Mouse (Mus musculus) kidney, adult 9 months (tissue): ENCODE measurements around the gene Mt3.
"Not testable (repeated sequence)": the region's sequence is repeated elsewhere in the genome, so short reads cannot be mapped to it uniquely, and the experiment has no call there.

Source experiments
- DNase-seq: peaks from one replicate; pipeline ENCODE4 v3.0.0; 2022

Mt3 gene

GRCm38 (mm10) chr8:94153451-94153850, 1.0 kb downstream of the Mt3 start:
- no peak for DNase-seq

GRCm38 (mm10) chr8:94154537-94154936, 2.1 kb downstream of the Mt3 start:
- DNase-seq: no peak

GRCm38 (mm10) chr8:94156092-94156491, 3.7 kb downstream of the Mt3 start:
- peak; percentile 33 for DNase-seq

- DNase-seq: not testable (repeated sequence)
Observed at GRCm38 (mm10) chr8:94165772-94166171, 13.4 kb downstream of the Mt3 start.

- DNase-seq: peak; percentile 93
Observed at GRCm38 (mm10) chr8:94167244-94167643, 14.8 kb downstream of the Mt3 start.

- no peak for DNase-seq
Observed at GRCm38 (mm10) chr8:94169547-94169946, 17.1 kb downstream of the Mt3 start.

- DNase-seq: peak; percentile 57
Observed at GRCm38 (mm10) chr8:94171321-94171755, 18.9 kb downstream of the Mt3 start.

GRCm38 (mm10) chr8:94172075-94172808, 19.8 kb downstream of the Mt3 start, which contains the start of gene Mt2:
Gene Mt2, plus strand, starts transcription at chr8:94172664.
- DNase-seq: peak; percentile 76

GRCm38 (mm10) chr8:94172809-94173732, 20.7 kb downstream of the Mt3 start:
- DNase-seq: no peak

- no peak for DNase-seq
Observed at GRCm38 (mm10) chr8:94173848-94174403, 21.5 kb downstream of the Mt3 start.

- no peak for DNase-seq
Observed at GRCm38 (mm10) chr8:94174619-94175213, 22.3 kb downstream of the Mt3 start.

- DNase-seq: no peak
Observed at GRCm38 (mm10) chr8:94177716-94178390, 25.4 kb downstream of the Mt3 start.

GRCm38 (mm10) chr8:94178857-94179712, 26.7 kb downstream of the Mt3 start, which contains the start of gene Mt1:
Gene Mt1, plus strand, starts transcription at chr8:94179082.
- peak; percentile 91 for DNase-seq

- peak; percentile 28 for DNase-seq
Observed at GRCm38 (mm10) chr8:94179713-94180560, 27.5 kb downstream of the Mt3 start.

- DNase-seq: no peak
Observed at GRCm38 (mm10) chr8:94180561-94180908, 28.1 kb downstream of the Mt3 start.

- DNase-seq: peak; percentile 17
Observed at GRCm38 (mm10) chr8:94182055-94182929, 29.9 kb downstream of the Mt3 start.

GRCm38 (mm10) chr8:94183117-94183516, 30.7 kb downstream of the Mt3 start:
- peak; percentile 85 for DNase-seq

GRCm38 (mm10) chr8:94184357-94184843, 32.0 kb downstream of the Mt3 start:
- DNase-seq: no peak

GRCm38 (mm10) chr8:94185791-94186190, 33.4 kb downstream of the Mt3 start:
- no peak for DNase-seq
